ENCODE assay signal across 29 mouse cellular contexts in genomic region chr17:56281193-56281592, GRCm38 (mm10). TPM values are rescaled to one million over a fixed set of nuclear protein-coding genes. Genes with fewer than 3 reads are reported as not detected.
DNase-seq lines count a peak whose midpoint lies in the region; ATAC-seq and TF ChIP-seq lines count a peak whose summit lies in the region.
"Had no signal": no experiment of that assay in that cellular context is flagged by ENCODE, and none has a peak within 500 bp of the region (broad histone marks: within the 10 kb centered on the region; RNA-seq: fewer than 3 reads in every experiment).

No protein-coding gene starts in this region.

- peaks cover 71% of the 10 kb centered on the region for H3K36me3 ChIP-seq in limb, embryonic 13.5 days
- peaks cover 72% of the 10 kb centered on the region for H3K36me3 ChIP-seq in limb, embryonic 10.5 days
- H3K36me3 ChIP-seq in liver, embryonic 12.5 days, result peaks cover 66% of the 10 kb centered on the region
- peaks cover 37% of the 10 kb centered on the region for H3K36me3 ChIP-seq in stomach, postnatal 0 days (ENCODE audit: control insufficient read depth, insufficient read depth, low read length)
- H3K36me3 ChIP-seq in forebrain, postnatal 0 days (ENCODE audit: insufficient read depth), result no peaks in the 10 kb centered on the region
- peaks cover 51% of the 10 kb centered on the region for H3K36me3 ChIP-seq in kidney, embryonic 16.5 days (ENCODE audit: insufficient read depth, low read length)
- H3K36me3 ChIP-seq: forebrain, embryonic 15.5 days had no signal

- 91% methylated on average over 12 of the region's 12 CpGs for WGBS in limb, embryonic 13.5 days
- WGBS in limb, embryonic 10.5 days, result 91% methylated on average over 12 of the region's 12 CpGs
- 72% methylated on average over 12 of the region's 12 CpGs for WGBS in liver, embryonic 12.5 days (ENCODE audit: insufficient replicate concordance)
- WGBS in stomach, postnatal 0 days, result 81% methylated on average over 12 of the region's 12 CpGs
- WGBS in forebrain, postnatal 0 days, result 93% methylated on average over 12 of the region's 12 CpGs
- 88% methylated on average over 12 of the region's 12 CpGs for WGBS in kidney, embryonic 16.5 days

- TF ChIP-seq EP300 in stomach, postnatal 0 days (optimal IDR thresholded peaks at IDR 0.05), result no peak

- DNase-seq in limb, embryonic 10.5 days (ENCODE audit: low spot score), result no peak
- DNase-seq in ZHBTc4 (ENCODE audit: low read depth, low spot score), result peak; percentile 66
- peak; percentile 22 for DNase-seq in stomach, postnatal 0 days (ENCODE audit: low spot score)
- DNase-seq in forebrain, postnatal 0 days, result no peak
- DNase-seq: cerebellum, adult 9-11 months; heart, postnatal 10 days; lung, postnatal 14 days; right cerebral cortex, postnatal 25 days; thymus, postnatal 14 days had no signal

- H3K4me2 ChIP-seq in limb, embryonic 13.5 days (replicated peaks), result no peak overlapping the region
- H3K4me2 ChIP-seq in liver, embryonic 12.5 days, result peak overlapping the region; percentile 22
- no peak overlapping the region for H3K4me2 ChIP-seq in stomach, postnatal 0 days (replicated peaks; ENCODE audit: low read depth)
- H3K4me2 ChIP-seq in forebrain, postnatal 0 days (ENCODE audit: low read depth), result no peak overlapping the region
- no peak overlapping the region for H3K4me2 ChIP-seq in kidney, embryonic 16.5 days (replicated peaks; ENCODE audit: low read depth, low read length)
- H3K4me2 ChIP-seq: embryonic facial prominence, embryonic 12.5 days; forebrain, embryonic 15.5 days; heart, embryonic 11.5 days; hindbrain, embryonic 12.5 days had no signal

- TF ChIP-seq CTCF in stomach, postnatal 0 days (IDR thresholded peaks at IDR 0.05; ENCODE audit: low read depth), result no peak
- no peak for TF ChIP-seq CTCF in forebrain, postnatal 0 days (IDR thresholded peaks at IDR 0.05; ENCODE audit: low read depth)

- no peak for ATAC-seq in limb, embryonic 13.5 days (ENCODE audit: low FRiP score, low read depth)
- ATAC-seq in liver, embryonic 12.5 days, result no peak
- ATAC-seq in stomach, postnatal 0 days (ENCODE audit: low FRiP score, low TSS enrichment), result no peak
- no peak for ATAC-seq in forebrain, postnatal 0 days
- ATAC-seq in kidney, embryonic 16.5 days (ENCODE audit: low FRiP score, low TSS enrichment), result no peak
- ATAC-seq: forebrain, embryonic 15.5 days; inflammation-experienced regulatory T-cells, adult 6 months had no signal

- H3K9me3 ChIP-seq in limb, embryonic 13.5 days, result no peaks in the 10 kb centered on the region
- H3K9me3 ChIP-seq in limb, embryonic 10.5 days (replicated peaks), result no peaks in the 10 kb centered on the region
- H3K9me3 ChIP-seq in liver, embryonic 12.5 days (replicated peaks), result no peaks in the 10 kb centered on the region
- H3K9me3 ChIP-seq in stomach, postnatal 0 days (ENCODE audit: control insufficient read depth, low read length), result no peaks in the 10 kb centered on the region
- no peaks in the 10 kb centered on the region for H3K9me3 ChIP-seq in forebrain, postnatal 0 days (ENCODE audit: low read length)
- no peaks in the 10 kb centered on the region for H3K9me3 ChIP-seq in kidney, embryonic 16.5 days (ENCODE audit: low read length)
- H3K9me3 ChIP-seq: embryonic facial prominence, embryonic 12.5 days; forebrain, embryonic 15.5 days; hindbrain, embryonic 12.5 days had no signal

- H3K4me1 ChIP-seq in limb, embryonic 13.5 days, result peaks cover 10% of the 10 kb centered on the region
- peaks cover 26% of the 10 kb centered on the region for H3K4me1 ChIP-seq in limb, embryonic 10.5 days
- H3K4me1 ChIP-seq in liver, embryonic 12.5 days, result peaks cover 54% of the 10 kb centered on the region
- H3K4me1 ChIP-seq in stomach, postnatal 0 days (replicated peaks; ENCODE audit: control insufficient read depth, insufficient read depth), result no peaks in the 10 kb centered on the region
- H3K4me1 ChIP-seq in forebrain, postnatal 0 days (ENCODE audit: insufficient read depth), result peaks cover 2% of the 10 kb centered on the region; the same call in 1 of the 2 replicates
- H3K4me1 ChIP-seq in kidney, embryonic 16.5 days (ENCODE audit: insufficient read depth, low read length), result peaks cover 12% of the 10 kb centered on the region

- H3K9ac ChIP-seq in limb, embryonic 13.5 days, result 0 out of 2 replicates have a peak overlapping the region, but pooled peaks have one; percentile 19
- no peak overlapping the region for H3K9ac ChIP-seq in liver, embryonic 12.5 days
- no peak overlapping the region for H3K9ac ChIP-seq in stomach, postnatal 0 days (ENCODE audit: low read length)
- H3K9ac ChIP-seq in forebrain, postnatal 0 days, result no peak overlapping the region
- no peak overlapping the region for H3K9ac ChIP-seq in kidney, embryonic 16.5 days (replicated peaks; ENCODE audit: low read length)
- H3K9ac ChIP-seq: embryonic facial prominence, embryonic 12.5 days; forebrain, embryonic 15.5 days; hindbrain, embryonic 12.5 days had no signal

- H3K4me3 ChIP-seq in limb, embryonic 13.5 days, result no peak overlapping the region
- H3K4me3 ChIP-seq in limb, embryonic 10.5 days, result no peak overlapping the region
- no peak overlapping the region for H3K4me3 ChIP-seq in liver, embryonic 12.5 days
- no peak overlapping the region for H3K4me3 ChIP-seq in stomach, postnatal 0 days (ENCODE audit: low read depth, low read length)
- H3K4me3 ChIP-seq in forebrain, postnatal 0 days (ENCODE audit: low read depth, low read length), result no peak overlapping the region
- H3K4me3 ChIP-seq in kidney, embryonic 16.5 days (ENCODE audit: low read length), result no peak overlapping the region
- H3K4me3 ChIP-seq: embryonic facial prominence, embryonic 12.5 days; forebrain, embryonic 15.5 days; hindbrain, embryonic 12.5 days had no signal

- no peaks in the 10 kb centered on the region for H3K27me3 ChIP-seq in limb, embryonic 13.5 days
- H3K27me3 ChIP-seq in limb, embryonic 10.5 days (ENCODE audit: low read depth, poor library complexity, severe bottlenecking), result no peaks in the 10 kb centered on the region
- no peaks in the 10 kb centered on the region for H3K27me3 ChIP-seq in liver, embryonic 12.5 days (replicated peaks)
- no peaks in the 10 kb centered on the region for H3K27me3 ChIP-seq in stomach, postnatal 0 days (ENCODE audit: control insufficient read depth, insufficient read depth, low read length)
- no peaks in the 10 kb centered on the region for H3K27me3 ChIP-seq in forebrain, postnatal 0 days (ENCODE audit: insufficient read depth, low read length)
- no peaks in the 10 kb centered on the region for H3K27me3 ChIP-seq in kidney, embryonic 16.5 days (ENCODE audit: insufficient read depth, low read length)
- H3K27me3 ChIP-seq: embryonic facial prominence, embryonic 12.5 days; forebrain, embryonic 15.5 days; hindbrain, embryonic 12.5 days had no signal

- 0 out of 2 replicates have a peak overlapping the region, but pooled peaks have one; percentile 28 for H3K27ac ChIP-seq in limb, embryonic 13.5 days
- no peak overlapping the region for H3K27ac ChIP-seq in limb, embryonic 10.5 days
- H3K27ac ChIP-seq in liver, embryonic 12.5 days, result 0 out of 2 replicates have a peak overlapping the region, but pooled peaks have one; percentile 29
- no peak overlapping the region for H3K27ac ChIP-seq in stomach, postnatal 0 days (replicated peaks)
- no peak overlapping the region for H3K27ac ChIP-seq in forebrain, postnatal 0 days (ENCODE audit: low read depth, low read length)
- H3K27ac ChIP-seq in kidney, embryonic 16.5 days (ENCODE audit: low read length), result no peak overlapping the region
- H3K27ac ChIP-seq: embryonic facial prominence, embryonic 12.5 days; forebrain, embryonic 15.5 days; hindbrain, embryonic 12.5 days; liver, embryonic 14.5 days had no signal

RNA-seq across cellular contexts. Expression of gene Ticam1, which starts 4.6 kb away (rescaled TPM):
- polyA plus RNA-seq in limb, embryonic 13.5 days (2015; fragmentation: Nextera tagmentation; extraction: Ambion mirVana), result 4.4 and 4.6 TPM in 2 replicates
- 3.0 TPM in 2 replicates for polyA plus RNA-seq in limb, embryonic 10.5 days (2016; fragmentation: Nextera tagmentation; extraction: Ambion mirVana)
- 3.8 and 4.1 TPM in 2 replicates for polyA plus RNA-seq in liver, embryonic 12.5 days (2016; fragmentation: Nextera tagmentation; extraction: Ambion mirVana)
- polyA plus RNA-seq in stomach, postnatal 0 days (2015; fragmentation: Nextera tagmentation; extraction: Ambion mirVana), result 4.6 and 6.4 TPM in 2 replicates
- total RNA-seq in forebrain, postnatal 0 days (2014; rRNA removed), result 1.9 and 2.5 TPM in 2 replicates
- 1.2 and 1.5 TPM in 2 replicates for polyA plus RNA-seq in forebrain, postnatal 0 days (2015; fragmentation: Nextera tagmentation; extraction: Ambion mirVana)
- 7.3 and 10.3 TPM in 2 replicates for polyA plus RNA-seq in kidney, embryonic 16.5 days (2015; fragmentation: Nextera tagmentation; extraction: Ambion mirVana)

RNA-seq across cellular contexts. Expression of gene Plin3, which starts 11.5 kb away (rescaled TPM):
- polyA plus RNA-seq in limb, embryonic 13.5 days (2015; fragmentation: Nextera tagmentation; extraction: Ambion mirVana), result 78.1 and 80.4 TPM in 2 replicates
- 78.2 and 89.7 TPM in 2 replicates for polyA plus RNA-seq in limb, embryonic 10.5 days (2016; fragmentation: Nextera tagmentation; extraction: Ambion mirVana)
- 28.3 and 30.2 TPM in 2 replicates for polyA plus RNA-seq in liver, embryonic 12.5 days (2016; fragmentation: Nextera tagmentation; extraction: Ambion mirVana)
- 65.3 and 67.3 TPM in 2 replicates for polyA plus RNA-seq in stomach, postnatal 0 days (2015; fragmentation: Nextera tagmentation; extraction: Ambion mirVana)
- 8.1 and 8.5 TPM in 2 replicates for total RNA-seq in forebrain, postnatal 0 days (2014; rRNA removed)
- 12.4 and 13.9 TPM in 2 replicates for polyA plus RNA-seq in forebrain, postnatal 0 days (2015; fragmentation: Nextera tagmentation; extraction: Ambion mirVana)
- polyA plus RNA-seq in kidney, embryonic 16.5 days (2015; fragmentation: Nextera tagmentation; extraction: Ambion mirVana), result 87.5 and 106 TPM in 2 replicates

RNA-seq across cellular contexts. Expression of gene Arrdc5, which starts 18.9 kb away (rescaled TPM):
- not detected in 2 replicates for polyA plus RNA-seq in limb, embryonic 13.5 days (2015; fragmentation: Nextera tagmentation; extraction: Ambion mirVana)
- polyA plus RNA-seq in limb, embryonic 10.5 days (2016; fragmentation: Nextera tagmentation; extraction: Ambion mirVana), result not detected in 2 replicates
- polyA plus RNA-seq in liver, embryonic 12.5 days (2016; fragmentation: Nextera tagmentation; extraction: Ambion mirVana), result not detected in 2 replicates
- not detected in 2 replicates for polyA plus RNA-seq in stomach, postnatal 0 days (2015; fragmentation: Nextera tagmentation; extraction: Ambion mirVana)
- total RNA-seq in forebrain, postnatal 0 days (2014; rRNA removed), result not detected in 2 replicates
- not detected in 2 replicates for polyA plus RNA-seq in forebrain, postnatal 0 days (2015; fragmentation: Nextera tagmentation; extraction: Ambion mirVana)
- not detected in 2 replicates for polyA plus RNA-seq in kidney, embryonic 16.5 days (2015; fragmentation: Nextera tagmentation; extraction: Ambion mirVana)
- total RNA-seq: gastrocnemius, postnatal 4 days; heart, postnatal 10 days; layer of hippocampus, postnatal 25 days; left cerebral cortex, postnatal 36 days; MEL; midbrain, postnatal 0 days; neutrophil, adult 5-6 weeks had no signal
- polyA plus RNA-seq: C2C12; cortical plate, adult 2 months; embryonic facial prominence, embryonic 12.5 days; forebrain, embryonic 15.5 days; heart, embryonic 11.5 days; hindbrain, embryonic 12.5 days; inflammation-experienced regulatory T-cells, adult 6 months; kidney, embryonic 14.5 days; large intestine, adult 2 months; liver, embryonic 14.5 days; midbrain, postnatal 0 days; stomach, embryonic 16.5 days had no signal

RNA-seq across cellular contexts. Expression of gene Uhrf1, which starts 21.9 kb away (rescaled TPM):
- polyA plus RNA-seq in limb, embryonic 13.5 days (2015; fragmentation: Nextera tagmentation; extraction: Ambion mirVana), result 136 and 146 TPM in 2 replicates
- polyA plus RNA-seq in limb, embryonic 10.5 days (2016; fragmentation: Nextera tagmentation; extraction: Ambion mirVana), result 316 and 336 TPM in 2 replicates
- polyA plus RNA-seq in liver, embryonic 12.5 days (2016; fragmentation: Nextera tagmentation; extraction: Ambion mirVana), result 153 and 154 TPM in 2 replicates
- polyA plus RNA-seq in stomach, postnatal 0 days (2015; fragmentation: Nextera tagmentation; extraction: Ambion mirVana), result 18.4 and 19.5 TPM in 2 replicates
- 7.4 and 11.6 TPM in 2 replicates for total RNA-seq in forebrain, postnatal 0 days (2014; rRNA removed)
- 8.9 and 9.9 TPM in 2 replicates for polyA plus RNA-seq in forebrain, postnatal 0 days (2015; fragmentation: Nextera tagmentation; extraction: Ambion mirVana)
- polyA plus RNA-seq in kidney, embryonic 16.5 days (2015; fragmentation: Nextera tagmentation; extraction: Ambion mirVana), result 170 and 179 TPM in 2 replicates

RNA-seq across cellular contexts. Expression of gene Fem1a, which starts 24.6 kb away (rescaled TPM):
- 12.3 and 13.7 TPM in 2 replicates for polyA plus RNA-seq in limb, embryonic 13.5 days (2015; fragmentation: Nextera tagmentation; extraction: Ambion mirVana)
- polyA plus RNA-seq in limb, embryonic 10.5 days (2016; fragmentation: Nextera tagmentation; extraction: Ambion mirVana), result 12.2 and 14.6 TPM in 2 replicates
- 10.2 and 10.7 TPM in 2 replicates for polyA plus RNA-seq in liver, embryonic 12.5 days (2016; fragmentation: Nextera tagmentation; extraction: Ambion mirVana)
- 9.6 and 10.0 TPM in 2 replicates for polyA plus RNA-seq in stomach, postnatal 0 days (2015; fragmentation: Nextera tagmentation; extraction: Ambion mirVana)
- total RNA-seq in forebrain, postnatal 0 days (2014; rRNA removed), result 44.2 and 53.6 TPM in 2 replicates
- polyA plus RNA-seq in forebrain, postnatal 0 days (2015; fragmentation: Nextera tagmentation; extraction: Ambion mirVana), result 15.4 and 17.2 TPM in 2 replicates
- polyA plus RNA-seq in kidney, embryonic 16.5 days (2015; fragmentation: Nextera tagmentation; extraction: Ambion mirVana), result 14.6 and 15.8 TPM in 2 replicates

Comparison
In these comparisons a context has a peak if more than half of its experiments do, and no peak if none do; other contexts are left out.
1. H3K27ac ChIP-seq: peak in limb, embryonic 13.5 days (single experiment) and liver, embryonic 12.5 days (single experiment); none in limb, embryonic 10.5 days (single experiment), stomach, postnatal 0 days (single experiment), forebrain, postnatal 0 days (single experiment) and kidney, embryonic 16.5 days (single experiment).
2. DNase-seq: peak in ZHBTc4 (single experiment) and stomach, postnatal 0 days (single experiment); none in limb, embryonic 10.5 days (single experiment) and forebrain, postnatal 0 days (single experiment).